Mouse (Mus musculus): ENCODE results near the gene Olfr11. TPM values are rescaled to one million over a fixed set of nuclear protein-coding genes. Genes with fewer than 3 reads are reported as not detected.

Olfr11 gene
- not detected in 2 replicates for polyA plus RNA-seq (2012; rRNA removed)

- no peak for TF ChIP-seq POLR2A (IDR thresholded peaks at IDR 0.05; ENCODE audit: borderline replicate concordance, extremely low read depth, insufficient read depth, insufficient read length, poor library complexity, severe bottlenecking)
- TF ChIP-seq CTCF (IDR thresholded peaks at IDR 0.05; ENCODE audit: borderline replicate concordance, extremely low read depth, insufficient read depth, insufficient read length), result no peak
Observed at GRCm38 (mm10) chr13:21642418-21642817, at the start of gene Olfr11. Gene Olfr11 (minus strand): TSS chr13:21642518.

GRCm38 (mm10) chr13:21677305-21677704, 35.0 kb upstream of the Olfr11 start, which contains the start of gene Olfr1360:
Gene Olfr1360 (minus strand): TSS chr13:21677405.
- DNase-seq (ENCODE audit: low read depth), result no peak
- TF ChIP-seq POLR2A (IDR thresholded peaks at IDR 0.05; ENCODE audit: borderline replicate concordance, extremely low read depth, insufficient read depth, insufficient read length, poor library complexity, severe bottlenecking) (no peak), CTCF (IDR thresholded peaks at IDR 0.05; ENCODE audit: borderline replicate concordance, extremely low read depth, insufficient read depth, insufficient read length) (no peak)

More at GRCm38 (mm10) chr13:21642418-21642817, at the start of gene Olfr11:
- no peak for DNase-seq (ENCODE audit: low read depth)

DNA sequence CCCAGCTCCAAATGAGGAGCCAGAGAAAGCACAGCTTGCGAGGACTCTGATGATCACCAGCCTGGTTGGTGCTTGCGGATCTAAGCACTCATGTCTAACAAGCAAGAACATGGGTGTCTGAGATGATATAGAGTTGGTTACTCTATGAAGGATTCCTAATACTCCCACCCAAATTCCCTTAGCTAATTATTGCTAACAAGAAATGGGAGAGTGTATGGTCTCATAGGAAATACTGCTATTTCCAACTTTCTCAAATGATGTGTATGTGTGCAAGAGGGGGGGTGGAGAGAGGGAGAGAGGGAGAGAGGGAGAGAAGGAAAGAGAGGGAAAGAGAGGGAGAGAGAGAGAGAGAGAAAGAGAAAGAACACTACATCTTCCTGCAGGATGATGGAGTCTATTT, 21.0 kb upstream of the Olfr11 start, which contains the start of gene Olfr1361:
Gene Olfr1361, minus strand, starts transcription at position 101 of the 400 bp plus-strand sequence.
- TF ChIP-seq CTCF (IDR thresholded peaks at IDR 0.05; ENCODE audit: borderline replicate concordance, extremely low read depth, insufficient read depth, insufficient read length) (no peak), POLR2A (IDR thresholded peaks at IDR 0.05; ENCODE audit: borderline replicate concordance, extremely low read depth, insufficient read depth, insufficient read length, poor library complexity, severe bottlenecking) (no peak)
- no peak for DNase-seq (ENCODE audit: low read depth)

GRCm38 (mm10) chr13:21613922-21614321, 28.4 kb downstream of the Olfr11 start, which contains the start of gene Olfr1362:
Gene Olfr1362 (minus strand): TSS chr13:21614022.
- no peak for DNase-seq (ENCODE audit: low read depth)
- TF ChIP-seq POLR2A (IDR thresholded peaks at IDR 0.05; ENCODE audit: borderline replicate concordance, extremely low read depth, insufficient read depth, insufficient read length, poor library complexity, severe bottlenecking), result no peak
- no peak for TF ChIP-seq CTCF (IDR thresholded peaks at IDR 0.05; ENCODE audit: borderline replicate concordance, extremely low read depth, insufficient read depth, insufficient read length)

- no peak for TF ChIP-seq CTCF (IDR thresholded peaks at IDR 0.05; ENCODE audit: borderline replicate concordance, extremely low read depth, insufficient read depth, insufficient read length)
- TF ChIP-seq POLR2A (IDR thresholded peaks at IDR 0.05; ENCODE audit: borderline replicate concordance, extremely low read depth, insufficient read depth, insufficient read length, poor library complexity, severe bottlenecking), result no peak
- DNase-seq (ENCODE audit: low read depth), result no peak
Observed at GRCm38 (mm10) chr13:21591618-21592017, 50.7 kb downstream of the Olfr11 start.

Other genes starting within 250 kb of the Olfr11 start
- gene Zkscan3, start 239.8 kb downstream of the Olfr11 start, polyA plus RNA-seq (2012; rRNA removed), result 70.2 and 89.7 TPM in 2 replicates
- gene Pgbd1, start 201.5 kb downstream of the Olfr11 start, polyA plus RNA-seq (2012; rRNA removed), result 4.1 and 4.9 TPM in 2 replicates
- gene Zscan26, start 188.8 kb downstream of the Olfr11 start, polyA plus RNA-seq (2012; rRNA removed), result 35.6 and 36.7 TPM in 2 replicates
- gene Nkapl, start 174.0 kb downstream of the Olfr11 start, polyA plus RNA-seq (2012; rRNA removed), result 1.2 TPM in 2 replicates
- gene Zkscan4, start 163.6 kb downstream of the Olfr11 start, polyA plus RNA-seq (2012; rRNA removed), result 4.7 and 5.7 TPM in 2 replicates
- gene Gm10065, start 163.1 kb downstream of the Olfr11 start, polyA plus RNA-seq (2012; rRNA removed), result not detected in 2 replicates
- gene AK157302, start 147.3 kb downstream of the Olfr11 start, polyA plus RNA-seq (2012; rRNA removed), result 0.24 and 0.55 TPM in 2 replicates
- gene Gm11273, start 141.1 kb downstream of the Olfr11 start, polyA plus RNA-seq (2012; rRNA removed), result 7.3 and 7.5 TPM in 2 replicates
- gene Zkscan8, start 111.4 kb downstream of the Olfr11 start, polyA plus RNA-seq (2012; rRNA removed), result 11.4 and 12.0 TPM in 2 replicates
- gene Olfr1366, start 99.7 kb downstream of the Olfr11 start, polyA plus RNA-seq (2012; rRNA removed), result not detected in 2 replicates
- gene Olfr1535, start 82.6 kb downstream of the Olfr11 start, polyA plus RNA-seq (2012; rRNA removed), result not detected in 2 replicates
- not detected in 2 replicates for gene Olfr1364, start 60.8 kb downstream of the Olfr11 start, polyA plus RNA-seq (2012; rRNA removed)
- gene Olfr1362, start 28.5 kb downstream of the Olfr11 start, polyA plus RNA-seq (2012; rRNA removed), result not detected in 2 replicates
- not detected in 2 replicates for gene Olfr1361, start 20.9 kb upstream of the Olfr11 start, polyA plus RNA-seq (2012; rRNA removed)
- not detected in 2 replicates for gene Olfr1360, start 34.9 kb upstream of the Olfr11 start, polyA plus RNA-seq (2012; rRNA removed)
- not detected in 2 replicates for gene Olfr1359, start 55.6 kb upstream of the Olfr11 start, polyA plus RNA-seq (2012; rRNA removed)
- 11.3 and 14.5 TPM in 2 replicates for gene Hist1h2bl, start 73.6 kb upstream of the Olfr11 start, polyA plus RNA-seq (2012; rRNA removed)
- 14.3 and 24.3 TPM in 2 replicates for gene Hist1h2ai, start 73.9 kb upstream of the Olfr11 start, polyA plus RNA-seq (2012; rRNA removed)
- gene Hist1h3h, start 75.1 kb upstream of the Olfr11 start, polyA plus RNA-seq (2012; rRNA removed), result 39.0 and 49.4 TPM in 2 replicates
- gene Hist1h2bm, start 79.5 kb upstream of the Olfr11 start, polyA plus RNA-seq (2012; rRNA removed), result 17.0 and 18.2 TPM in 2 replicates
- 17.8 and 19.9 TPM in 2 replicates for gene Hist1h4j, start 92.5 kb upstream of the Olfr11 start, polyA plus RNA-seq (2012; rRNA removed)
- 20.2 and 29.6 TPM in 2 replicates for gene Hist1h4k, start 108.0 kb upstream of the Olfr11 start, polyA plus RNA-seq (2012; rRNA removed)
- gene Hist1h2ak, start 111.3 kb upstream of the Olfr11 start, polyA plus RNA-seq (2012; rRNA removed), result 21.4 and 26.4 TPM in 2 replicates
- 13.5 and 30.8 TPM in 2 replicates for gene Hist1h2bn, start 111.6 kb upstream of the Olfr11 start, polyA plus RNA-seq (2012; rRNA removed)
- 4.3 and 4.5 TPM in 2 replicates for gene Hist1h1b, start 138.1 kb upstream of the Olfr11 start, polyA plus RNA-seq (2012; rRNA removed)
- 35.6 and 40.1 TPM in 2 replicates for gene Hist1h3i, start 140.9 kb upstream of the Olfr11 start, polyA plus RNA-seq (2012; rRNA removed)
- gene Hist1h2an, start 144.7 kb upstream of the Olfr11 start, polyA plus RNA-seq (2012; rRNA removed), result 8.8 and 12.7 TPM in 2 replicates
- gene Hist1h2bp, start 144.9 kb upstream of the Olfr11 start, polyA plus RNA-seq (2012; rRNA removed), result 2.5 TPM in 2 replicates
- gene Hist1h2bq, start 167.7 kb upstream of the Olfr11 start, polyA plus RNA-seq (2012; rRNA removed), result 12.6 and 16.3 TPM in 2 replicates
- not detected in 2 replicates for gene Hist1h2ao, start 167.9 kb upstream of the Olfr11 start, polyA plus RNA-seq (2012; rRNA removed)
- gene Hist1h4m, start 169.2 kb upstream of the Olfr11 start, polyA plus RNA-seq (2012; rRNA removed), result not detected in 2 replicates
- 25.9 and 58.6 TPM in 2 replicates for gene Hist1h4n, start 189.7 kb upstream of the Olfr11 start, polyA plus RNA-seq (2012; rRNA removed)
- gene Hist1h2ap, start 191.0 kb upstream of the Olfr11 start, polyA plus RNA-seq (2012; rRNA removed), result 71.3 and 78.4 TPM in 2 replicates
- gene Hist1h2br, start 191.2 kb upstream of the Olfr11 start, polyA plus RNA-seq (2012; rRNA removed), result 5.6 and 6.6 TPM in 2 replicates

All from brain, embryonic 14.5 days (tissue).